Mouse (Mus musculus): Measurements from ENCODE around the gene Prkch. TPM values are rescaled to one million over a fixed set of nuclear protein-coding genes. Genes with fewer than 3 reads are reported as not detected.

Prkch gene
- polyA plus RNA-seq, 1 experiment: 44.7 TPM

- no peak overlapping the region for H3K4me3 ChIP-seq (ENCODE audit: insufficient read depth, low read length)
- H3K27ac ChIP-seq (ENCODE audit: insufficient read depth, low read depth, low read length): no peak overlapping the region
- no peak for TF ChIP-seq POLR2A (IDR thresholded peaks at IDR 0.05; ENCODE audit: borderline replicate concordance, low read depth, low read length)
- no peak for TF ChIP-seq CTCF (IDR thresholded peaks at IDR 0.05; ENCODE audit: low read depth, low read length)
- no peaks in the 10 kb centered on the region for H3K4me1 ChIP-seq (ENCODE audit: control insufficient read depth, insufficient read depth, low read length)
Measured at GRCm38 (mm10) chr12:73810041-73810795, 225.6 kb downstream of the Prkch start.

- TF ChIP-seq CTCF (IDR thresholded peaks at IDR 0.05; ENCODE audit: low read depth, low read length): no peak
- TF ChIP-seq POLR2A (IDR thresholded peaks at IDR 0.05; ENCODE audit: borderline replicate concordance, low read depth, low read length): no peak
- Histone ChIP-seq H3K4me1 (ENCODE audit: control insufficient read depth, insufficient read depth, low read length) (no peaks in the 10 kb centered on the region), H3K4me3 (ENCODE audit: insufficient read depth, low read length) (no peak overlapping the region), H3K27ac (ENCODE audit: insufficient read depth, low read depth, low read length) (no peak overlapping the region)
Measured at GRCm38 (mm10) chr12:73810903-73811302, 226.3 kb downstream of the Prkch start.

- no peaks in the 10 kb centered on the region for H3K4me1 ChIP-seq (ENCODE audit: control insufficient read depth, insufficient read depth, low read length)
- TF ChIP-seq CTCF (IDR thresholded peaks at IDR 0.05; ENCODE audit: low read depth, low read length): no peak
- TF ChIP-seq POLR2A (IDR thresholded peaks at IDR 0.05; ENCODE audit: borderline replicate concordance, low read depth, low read length): no peak
- no peak overlapping the region for H3K27ac ChIP-seq (ENCODE audit: insufficient read depth, low read depth, low read length)
- H3K4me3 ChIP-seq (ENCODE audit: insufficient read depth, low read length): no peak overlapping the region
Measured at GRCm38 (mm10) chr12:73812198-73812597, 227.6 kb downstream of the Prkch start.

- H3K4me1 ChIP-seq (ENCODE audit: control insufficient read depth, insufficient read depth, low read length): peaks cover under 1% of the 10 kb centered on the region; the same call in 1 of the 2 replicates
- H3K27ac ChIP-seq (ENCODE audit: insufficient read depth, low read depth, low read length): no peak overlapping the region
- TF ChIP-seq CTCF (IDR thresholded peaks at IDR 0.05; ENCODE audit: low read depth, low read length) (no peak), POLR2A (IDR thresholded peaks at IDR 0.05; ENCODE audit: borderline replicate concordance, low read depth, low read length) (no peak)
Measured at GRCm38 (mm10) chr12:73813016-73813900, 228.7 kb downstream of the Prkch start.

GRCm38 (mm10) chr12:73814056-73814735 is 229.6 kb downstream of the Prkch start:
- no peak overlapping the region for H3K27ac ChIP-seq (ENCODE audit: insufficient read depth, low read depth, low read length)
- H3K4me3 ChIP-seq (ENCODE audit: insufficient read depth, low read length): no peak overlapping the region
- TF ChIP-seq POLR2A (IDR thresholded peaks at IDR 0.05; ENCODE audit: borderline replicate concordance, low read depth, low read length): no peak
- no peak for TF ChIP-seq CTCF (IDR thresholded peaks at IDR 0.05; ENCODE audit: low read depth, low read length)
- H3K4me1 ChIP-seq (ENCODE audit: control insufficient read depth, insufficient read depth, low read length): peaks cover 7% of the 10 kb centered on the region

More at GRCm38 (mm10) chr12:73813016-73813900, 228.7 kb downstream of the Prkch start:
- no peak overlapping the region for H3K4me3 ChIP-seq (ENCODE audit: insufficient read depth, low read length)

GRCm38 (mm10) chr12:73814897-73815296 is 230.3 kb downstream of the Prkch start:
- Histone ChIP-seq H3K27ac (ENCODE audit: insufficient read depth, low read depth, low read length) (no peak overlapping the region), H3K4me3 (ENCODE audit: insufficient read depth, low read length) (no peak overlapping the region), H3K4me1 (ENCODE audit: control insufficient read depth, insufficient read depth, low read length) (peaks cover 7% of the 10 kb centered on the region)
- TF ChIP-seq POLR2A (IDR thresholded peaks at IDR 0.05; ENCODE audit: borderline replicate concordance, low read depth, low read length) (no peak), CTCF (IDR thresholded peaks at IDR 0.05; ENCODE audit: low read depth, low read length) (no peak)

GRCm38 (mm10) chr12:73815463-73815862 is 230.9 kb downstream of the Prkch start:
- Histone ChIP-seq H3K4me1 (ENCODE audit: control insufficient read depth, insufficient read depth, low read length) (peaks cover 7% of the 10 kb centered on the region), H3K27ac (ENCODE audit: insufficient read depth, low read depth, low read length) (no peak overlapping the region), H3K4me3 (ENCODE audit: insufficient read depth, low read length) (no peak overlapping the region)
- no peak for TF ChIP-seq POLR2A (IDR thresholded peaks at IDR 0.05; ENCODE audit: borderline replicate concordance, low read depth, low read length)
- TF ChIP-seq CTCF (IDR thresholded peaks at IDR 0.05; ENCODE audit: low read depth, low read length): no peak

- Histone ChIP-seq H3K4me3 (ENCODE audit: insufficient read depth, low read length) (no peak overlapping the region), H3K27ac (ENCODE audit: insufficient read depth, low read depth, low read length) (no peak overlapping the region), H3K4me1 (ENCODE audit: control insufficient read depth, insufficient read depth, low read length) (peaks cover 7% of the 10 kb centered on the region)
- TF ChIP-seq POLR2A (IDR thresholded peaks at IDR 0.05; ENCODE audit: borderline replicate concordance, low read depth, low read length) (no peak), CTCF (IDR thresholded peaks at IDR 0.05; ENCODE audit: low read depth, low read length) (no peak)
Measured at GRCm38 (mm10) chr12:73815892-73816291, 231.3 kb downstream of the Prkch start.

GRCm38 (mm10) chr12:73816866-73817265 is 232.3 kb downstream of the Prkch start:
- H3K4me3 ChIP-seq (ENCODE audit: insufficient read depth, low read length): no peak overlapping the region
- TF ChIP-seq POLR2A (IDR thresholded peaks at IDR 0.05; ENCODE audit: borderline replicate concordance, low read depth, low read length) (no peak), CTCF (IDR thresholded peaks at IDR 0.05; ENCODE audit: low read depth, low read length) (no peak)
- H3K4me1 ChIP-seq (ENCODE audit: control insufficient read depth, insufficient read depth, low read length): peaks cover 7% of the 10 kb centered on the region
- H3K27ac ChIP-seq (ENCODE audit: insufficient read depth, low read depth, low read length): no peak overlapping the region
